Mouse (Mus musculus): Measurements from ENCODE around the gene Hfm1. TPM values are rescaled to one million over a fixed set of nuclear protein-coding genes. Genes with fewer than 3 reads are reported as not detected.

The Hfm1 gene
- polyA plus RNA-seq (2015; fragmentation: Nextera tagmentation; extraction: Ambion mirVana): 0.60 and 0.90 TPM in 2 replicates

DNA sequence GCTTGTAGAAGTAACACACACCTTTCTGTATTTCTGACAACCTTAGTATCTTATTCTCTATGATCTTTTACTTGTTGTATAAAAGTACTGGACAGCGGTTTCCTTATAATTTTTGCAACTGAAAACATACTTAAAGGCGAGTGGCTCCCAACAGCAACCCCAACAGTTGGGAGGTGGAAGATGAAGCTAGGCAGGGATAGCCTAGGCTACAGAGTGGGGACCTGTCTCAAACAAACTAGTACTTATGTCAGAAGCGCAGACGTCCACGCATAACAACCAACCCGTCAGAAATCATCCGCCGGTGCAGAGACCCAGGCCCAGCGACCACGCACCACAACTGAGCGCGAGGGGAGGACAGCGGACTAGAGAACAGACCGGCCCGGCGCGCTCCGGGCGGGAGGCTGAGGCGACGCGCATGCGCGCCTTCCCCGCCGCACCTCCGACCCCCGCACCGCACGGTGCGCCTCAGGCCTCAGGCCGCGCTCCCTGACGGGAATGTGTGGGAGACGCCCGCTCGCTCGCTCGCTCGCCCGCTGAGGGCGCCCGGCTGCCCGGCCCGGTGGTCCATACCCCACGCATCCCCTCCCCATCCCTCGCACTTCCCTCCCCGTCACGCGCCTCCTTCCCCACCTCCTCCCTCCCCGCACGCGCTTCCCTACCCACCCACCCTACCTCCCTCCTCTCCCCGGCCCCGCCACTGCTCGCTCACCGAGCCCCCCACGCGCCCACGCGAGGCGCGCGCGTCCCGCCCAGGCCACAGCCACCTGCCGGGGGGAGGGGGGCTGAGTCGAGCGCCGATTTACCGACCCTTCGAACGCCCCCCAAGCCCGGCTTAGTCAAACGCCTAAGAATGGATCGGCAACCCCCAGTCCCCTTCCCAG is at the start of gene Hfm1:
TSS of gene Hfm1 (minus strand) at position 834 of the 881 bp plus-strand sequence.
- H3K27ac ChIP-seq: no peak within 1 kb of the TSS
- peak; percentile 84; the same call in 1 of the 2 replicates for ATAC-seq (ENCODE audit: borderline replicate concordance, extremely low read depth, low FRiP score, low TSS enrichment)
- no peaks in the 10 kb centered on the region for H3K36me3 ChIP-seq
- no peaks in the 10 kb centered on the region for H3K27me3 ChIP-seq
- peak within 1 kb of the TSS; percentile 90 for H3K4me2 ChIP-seq
- H3K4me3 ChIP-seq: peak within 1 kb of the TSS; percentile 52
- H3K9ac ChIP-seq: peak within 1 kb of the TSS; percentile 49
- under 1% methylated on average over 70 of the region's 76 CpGs for WGBS
- 0 out of 2 replicates have a peak, but pooled peaks cover 3% of the 10 kb centered on the region for H3K4me1 ChIP-seq
- H3K9me3 ChIP-seq: no peaks in the 10 kb centered on the region

DNA sequence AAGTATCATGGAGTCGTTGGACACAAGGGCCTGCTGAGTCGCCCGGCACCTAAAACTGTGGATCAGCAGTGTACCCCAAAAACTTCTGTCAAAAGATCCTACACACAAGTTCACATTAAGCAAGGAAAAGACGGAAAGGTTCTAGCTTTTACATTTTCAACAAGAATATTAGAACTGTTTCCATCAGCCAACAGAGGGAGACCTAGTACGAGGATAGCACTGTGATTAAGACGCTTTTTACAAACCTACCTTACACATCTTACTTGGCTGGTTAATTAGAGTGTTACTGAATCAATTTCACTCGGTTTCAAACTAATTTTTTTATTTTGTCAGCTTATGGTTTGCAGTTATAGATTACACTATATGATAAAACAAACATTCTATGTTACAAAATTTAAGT is 47.8 kb upstream of the Hfm1 start:
- WGBS: 84% methylated on average over 7 of the region's 7 CpGs
- Histone ChIP-seq H3K4me1 (no peaks in the 10 kb centered on the region), H3K9ac (no peak overlapping the region), H3K36me3 (peaks cover 70% of the 10 kb centered on the region), H3K27me3 (no peaks in the 10 kb centered on the region), H3K4me3 (no peak overlapping the region), H3K4me2 (no peak overlapping the region), H3K27ac (no peak overlapping the region), H3K9me3 (no peaks in the 10 kb centered on the region)
- ATAC-seq (ENCODE audit: borderline replicate concordance, extremely low read depth, low FRiP score, low TSS enrichment): no peak

DNA sequence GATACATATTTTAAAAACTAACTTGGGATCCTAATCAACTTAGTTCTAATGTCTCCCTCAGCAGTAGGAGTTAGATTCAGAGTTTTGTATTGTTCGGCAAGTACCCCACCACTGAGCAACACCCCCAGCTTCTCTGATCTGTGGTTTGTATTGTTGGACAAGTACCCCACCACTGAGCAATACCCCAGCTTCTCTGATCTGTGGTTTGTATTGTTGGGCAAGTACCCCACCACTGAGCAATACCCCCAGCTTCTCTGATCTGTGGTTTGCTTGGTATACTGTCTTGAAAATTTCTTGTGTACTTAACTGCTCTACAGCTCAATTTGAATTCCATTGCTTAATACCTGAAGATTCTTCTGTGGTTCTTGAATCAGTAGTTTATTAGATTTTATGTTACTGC is 41.5 kb upstream of the Hfm1 start:
- Histone ChIP-seq H3K9ac (no peak overlapping the region), H3K4me2 (no peak overlapping the region), H3K27ac (no peak overlapping the region), H3K4me1 (peaks cover 19% of the 10 kb centered on the region), H3K27me3 (no peaks in the 10 kb centered on the region), H3K9me3 (no peaks in the 10 kb centered on the region), H3K36me3 (peaks cover 25% of the 10 kb centered on the region), H3K4me3 (no peak overlapping the region)
- ATAC-seq (ENCODE audit: borderline replicate concordance, extremely low read depth, low FRiP score, low TSS enrichment): no peak
- 87% methylated on average over 1 of the region's 1 CpGs for WGBS

DNA sequence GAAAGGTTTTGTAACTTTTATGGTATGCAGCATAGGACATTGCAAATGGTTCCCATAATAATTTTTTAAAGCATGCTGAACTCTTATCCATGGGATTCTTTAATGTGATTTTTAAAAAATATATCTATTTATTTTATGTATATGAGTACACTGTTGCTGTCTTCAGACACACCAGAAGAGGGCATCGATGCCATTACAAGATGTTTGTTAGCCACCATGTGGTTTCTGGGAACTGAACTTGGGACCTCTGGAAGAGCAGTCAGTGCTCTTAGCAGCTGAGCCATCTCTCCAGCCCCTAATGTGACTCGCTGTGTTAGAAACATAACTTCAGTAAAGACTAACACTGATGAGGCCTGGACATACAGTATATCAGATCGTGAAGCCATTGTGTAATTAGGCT is 40.3 kb upstream of the Hfm1 start:
- Histone ChIP-seq H3K9me3 (no peaks in the 10 kb centered on the region), H3K27ac (no peak overlapping the region), H3K9ac (no peak overlapping the region), H3K4me1 (peaks cover 19% of the 10 kb centered on the region), H3K4me3 (no peak overlapping the region), H3K27me3 (no peaks in the 10 kb centered on the region), H3K4me2 (no peak overlapping the region), H3K36me3 (peaks cover 19% of the 10 kb centered on the region)
- WGBS: 80% methylated on average over 3 of the region's 3 CpGs
- ATAC-seq (ENCODE audit: borderline replicate concordance, extremely low read depth, low FRiP score, low TSS enrichment): no peak

DNA sequence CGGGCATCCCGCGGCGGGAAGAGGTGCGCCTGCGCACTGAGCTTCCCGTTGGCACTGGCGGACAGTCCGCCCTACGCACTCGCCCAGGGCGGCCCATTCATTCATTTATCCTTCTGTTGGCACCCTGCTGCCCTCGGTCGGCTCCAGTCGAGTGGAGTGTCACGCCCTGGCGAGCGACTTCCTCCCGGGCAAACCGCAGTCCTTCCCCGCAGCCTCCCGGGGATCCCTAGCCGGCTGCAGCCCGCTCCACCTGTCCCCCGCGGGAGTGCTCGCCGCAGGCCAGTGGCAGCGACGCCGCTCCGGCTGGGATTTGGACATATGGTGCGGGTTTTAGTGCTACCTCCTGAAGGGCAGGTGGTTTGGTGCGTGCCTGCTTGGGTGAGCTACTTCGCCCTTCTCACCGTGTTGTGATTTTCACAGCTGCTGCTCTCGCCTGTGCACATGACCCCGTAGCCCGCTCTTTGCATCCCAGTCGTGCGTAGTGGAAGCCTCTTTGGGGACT is 38.4 kb upstream of the Hfm1 start:
- Histone ChIP-seq H3K9ac (peak overlapping the region; percentile 62), H3K4me1 (peaks cover 19% of the 10 kb centered on the region), H3K27me3 (no peaks in the 10 kb centered on the region), H3K36me3 (peaks cover 10% of the 10 kb centered on the region), H3K4me3 (peak overlapping the region; percentile 56), H3K4me2 (peak overlapping the region; percentile 72), H3K27ac (peak overlapping the region; percentile 65), H3K9me3 (no peaks in the 10 kb centered on the region)
- ATAC-seq (ENCODE audit: borderline replicate concordance, extremely low read depth, low FRiP score, low TSS enrichment): peak; percentile 84
- WGBS: 0% methylated on average over 41 of the region's 41 CpGs

DNA sequence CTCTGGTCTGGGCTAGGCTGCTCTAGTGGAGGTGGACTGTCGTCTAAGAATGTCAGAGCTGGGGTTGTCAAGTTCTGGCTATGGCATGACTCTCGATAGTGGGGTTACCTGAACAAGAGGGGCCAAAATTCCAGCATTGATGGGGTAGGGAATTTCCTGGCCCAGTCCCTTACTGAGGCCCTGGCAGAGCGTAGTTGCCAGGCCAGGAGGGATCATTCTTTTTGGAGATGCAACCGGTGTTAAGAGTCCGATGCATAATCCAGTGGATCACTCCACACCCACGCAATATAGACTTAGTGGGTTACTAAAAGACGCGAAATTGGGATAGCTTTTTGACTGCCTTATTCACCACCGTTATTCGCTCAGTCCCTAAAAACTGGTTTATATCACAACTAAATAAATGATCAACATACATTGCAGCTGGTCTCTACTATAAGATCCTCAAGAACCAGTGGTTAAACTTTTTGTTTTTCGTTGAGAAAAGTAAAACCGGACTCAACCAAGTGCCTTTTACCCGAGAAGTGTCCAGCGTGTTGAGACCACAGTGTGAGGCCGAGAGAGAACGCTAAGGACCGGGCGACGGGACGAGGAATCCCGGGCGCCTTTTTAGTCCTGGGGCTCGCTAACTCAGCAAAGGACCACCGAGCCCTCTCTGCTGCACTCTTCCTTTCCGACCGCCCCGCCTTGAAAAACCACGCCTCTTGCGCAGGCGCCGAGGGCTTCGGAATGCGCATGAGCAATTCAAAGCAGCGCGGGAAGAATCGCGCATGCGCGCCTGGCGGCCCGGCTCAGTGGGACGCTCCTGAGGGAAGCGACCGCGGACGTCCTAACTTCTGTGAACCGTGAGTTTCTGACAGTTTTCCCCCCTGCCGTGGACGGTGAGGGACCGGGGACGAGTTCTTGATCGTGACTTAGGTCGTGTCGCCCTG is 37.7 kb upstream of the Hfm1 start, which contains the start of gene Cdc7:
TSS of gene Cdc7 (plus strand) at position 739 of the 929 bp plus-strand sequence.
- Histone ChIP-seq H3K9ac (peak within 1 kb of the TSS; percentile 62), H3K27ac (peak within 1 kb of the TSS; percentile 65), H3K4me2 (peak within 1 kb of the TSS; percentile 72), H3K4me1 (peaks cover 19% of the 10 kb centered on the region), H3K36me3 (peaks cover 4% of the 10 kb centered on the region; the same call in 1 of the 2 replicates), H3K27me3 (no peaks in the 10 kb centered on the region), H3K4me3 (peak within 1 kb of the TSS; percentile 56), H3K9me3 (no peaks in the 10 kb centered on the region)
- peak; percentile 94 for ATAC-seq (ENCODE audit: borderline replicate concordance, extremely low read depth, low FRiP score, low TSS enrichment)
- 5% methylated on average over 54 of the region's 54 CpGs for WGBS

DNA sequence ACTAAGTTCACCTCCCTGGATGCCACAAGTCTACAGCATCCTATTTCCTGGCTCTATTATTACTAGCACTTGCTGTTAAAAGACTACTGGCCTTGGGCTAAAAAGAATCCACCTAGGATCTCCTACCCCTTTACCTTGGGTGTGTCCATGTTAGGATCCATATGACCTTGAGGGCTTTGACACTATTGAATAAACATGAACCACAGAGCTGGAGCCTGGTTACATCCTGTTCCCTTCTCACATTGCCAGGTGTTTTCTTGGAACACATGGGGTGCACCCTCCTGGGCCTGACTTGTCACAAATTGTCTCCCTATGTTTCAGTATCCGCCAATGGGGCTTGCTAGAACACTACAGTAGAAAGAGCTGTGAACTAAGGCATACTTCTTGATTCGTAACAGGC is 34.3 kb upstream of the Hfm1 start:
- WGBS: 61% methylated on average over 2 of the region's 2 CpGs
- ATAC-seq (ENCODE audit: borderline replicate concordance, extremely low read depth, low FRiP score, low TSS enrichment): no peak
- no peak overlapping the region for H3K4me3 ChIP-seq
- peaks cover 27% of the 10 kb centered on the region for H3K4me1 ChIP-seq
- H3K27ac ChIP-seq: peak overlapping the region; percentile 14; the same call in 1 of the 2 replicates
- H3K4me2 ChIP-seq: no peak overlapping the region
- no peaks in the 10 kb centered on the region for H3K9me3 ChIP-seq
- H3K9ac ChIP-seq: no peak overlapping the region
- H3K36me3 ChIP-seq: no peaks in the 10 kb centered on the region
- no peaks in the 10 kb centered on the region for H3K27me3 ChIP-seq

DNA sequence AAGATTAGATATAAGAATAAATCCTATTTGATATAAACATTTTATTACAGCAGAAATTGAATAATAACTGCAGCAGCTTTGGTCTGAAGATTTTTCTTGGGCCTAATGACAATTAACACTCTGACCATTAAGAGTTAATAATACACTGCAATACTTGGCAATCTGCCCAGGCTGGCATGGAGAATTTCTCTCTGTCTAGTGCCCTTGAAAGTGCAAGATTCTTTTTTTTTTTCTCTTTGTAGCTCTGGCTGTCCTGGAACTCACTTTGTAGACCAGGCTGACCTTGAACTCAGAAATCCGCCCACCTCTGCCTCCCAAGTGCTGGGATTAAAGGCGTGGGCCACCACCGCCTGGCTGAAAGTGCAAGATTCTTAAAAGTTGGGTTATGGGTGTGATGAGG is 32.9 kb upstream of the Hfm1 start:
- WGBS: 57% methylated on average over 3 of the region's 3 CpGs
- no peaks in the 10 kb centered on the region for H3K9me3 ChIP-seq
- ATAC-seq (ENCODE audit: borderline replicate concordance, extremely low read depth, low FRiP score, low TSS enrichment): no peak

DNA sequence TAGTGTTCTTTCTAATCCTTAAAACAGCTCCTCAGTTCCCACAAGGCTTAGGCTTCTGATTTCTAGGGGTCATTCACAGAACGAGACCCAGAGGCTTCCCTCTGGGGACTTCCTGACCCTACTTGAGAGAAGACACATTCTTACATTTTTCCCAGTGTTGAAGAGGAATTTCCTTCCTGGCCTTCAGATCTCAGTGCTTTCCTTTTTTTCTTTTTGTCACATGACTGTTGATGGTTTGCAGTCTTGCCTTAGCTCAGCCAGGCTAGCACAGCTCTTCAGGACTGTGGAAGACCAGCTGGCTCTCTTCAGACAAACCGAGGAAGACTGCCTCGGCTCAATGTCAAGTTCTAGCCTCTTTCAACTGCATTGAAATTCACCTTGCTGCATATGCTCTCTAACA is 30.3 kb upstream of the Hfm1 start:
- Histone ChIP-seq H3K9me3 (no peaks in the 10 kb centered on the region), H3K36me3 (no peaks in the 10 kb centered on the region), H3K4me3 (no peak overlapping the region), H3K27me3 (no peaks in the 10 kb centered on the region), H3K27ac (no peak overlapping the region), H3K4me1 (peaks cover 17% of the 10 kb centered on the region), H3K9ac (no peak overlapping the region), H3K4me2 (no peak overlapping the region)
- 0 out of 2 replicates have a peak, but pooled peaks have one; percentile 34 for ATAC-seq (ENCODE audit: borderline replicate concordance, extremely low read depth, low FRiP score, low TSS enrichment)
- 32% methylated on average over 3 of the region's 3 CpGs for WGBS

More for the DNA sequence above, 32.9 kb upstream of the Hfm1 start:
- Histone ChIP-seq H3K4me2 (no peak overlapping the region), H3K9ac (no peak overlapping the region), H3K27me3 (no peaks in the 10 kb centered on the region), H3K4me1 (peaks cover 21% of the 10 kb centered on the region), H3K36me3 (no peaks in the 10 kb centered on the region), H3K27ac (no peak overlapping the region), H3K4me3 (no peak overlapping the region)

DNA sequence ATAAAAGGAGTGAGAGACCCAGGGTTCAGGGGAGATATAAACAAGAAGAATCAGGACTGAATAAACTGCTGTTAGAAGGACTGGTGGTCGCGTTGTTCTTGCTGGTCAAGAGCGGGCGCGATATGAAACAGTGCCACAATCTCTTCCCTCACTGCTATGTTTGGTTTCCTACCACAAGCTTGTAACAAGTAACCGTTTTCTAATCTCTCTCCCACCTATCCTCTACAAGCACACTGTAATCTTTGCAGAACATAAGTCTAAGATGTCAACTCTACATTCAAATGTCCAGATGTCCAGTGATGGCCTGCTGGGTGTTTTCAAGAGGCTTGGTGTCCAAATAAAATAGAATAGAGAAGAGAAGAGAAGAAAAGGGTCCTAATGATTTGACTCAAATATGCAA is 22.6 kb upstream of the Hfm1 start:
- H3K36me3 ChIP-seq: no peaks in the 10 kb centered on the region
- no peaks in the 10 kb centered on the region for H3K27me3 ChIP-seq
- no peak overlapping the region for H3K4me3 ChIP-seq
- H3K4me1 ChIP-seq: no peaks in the 10 kb centered on the region
- H3K4me2 ChIP-seq: no peak overlapping the region
- no peak overlapping the region for H3K27ac ChIP-seq
- no peak for ATAC-seq (ENCODE audit: borderline replicate concordance, extremely low read depth, low FRiP score, low TSS enrichment)
- H3K9ac ChIP-seq: no peak overlapping the region
- WGBS: 80% methylated on average over 6 of the region's 6 CpGs
- H3K9me3 ChIP-seq: no peaks in the 10 kb centered on the region

DNA sequence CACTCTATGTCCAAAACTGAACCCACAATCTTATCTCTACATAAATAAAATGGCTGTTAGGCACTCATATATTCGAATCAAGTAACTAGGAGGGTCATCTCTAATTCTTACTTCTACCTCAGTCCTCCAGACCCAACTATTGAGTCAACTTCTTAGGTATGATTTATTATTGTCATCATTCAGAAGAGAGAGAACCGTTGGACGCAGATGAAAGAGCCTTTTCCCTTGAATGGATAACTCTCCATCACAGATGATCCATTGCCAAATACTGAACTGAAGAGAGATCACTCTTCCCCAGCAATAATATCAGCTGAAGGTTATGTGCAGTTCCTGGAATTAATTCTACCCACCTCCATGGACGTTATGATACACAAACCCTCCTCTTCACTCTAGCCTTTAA is 20.2 kb upstream of the Hfm1 start:
- Histone ChIP-seq H3K36me3 (no peaks in the 10 kb centered on the region), H3K4me1 (no peaks in the 10 kb centered on the region), H3K4me3 (no peak overlapping the region), H3K27me3 (no peaks in the 10 kb centered on the region), H3K9ac (no peak overlapping the region), H3K9me3 (no peaks in the 10 kb centered on the region), H3K27ac (no peak overlapping the region), H3K4me2 (no peak overlapping the region)
- 71% methylated on average over 4 of the region's 4 CpGs for WGBS
- ATAC-seq (ENCODE audit: borderline replicate concordance, extremely low read depth, low FRiP score, low TSS enrichment): no peak
